Mouse (Mus musculus): Measurements from ENCODE around the gene Ttbk1. TPM values are rescaled to one million over a fixed set of nuclear protein-coding genes. Genes with fewer than 3 reads are reported as not detected.
A peak's percentile ranks its signal among the peaks of the same experiment; 100 is the strongest.

The Ttbk1 gene
- 0.02 and 0.06 TPM in 2 replicates for polyA plus RNA-seq (2015; fragmentation: Nextera tagmentation; extraction: Ambion mirVana)

DNA sequence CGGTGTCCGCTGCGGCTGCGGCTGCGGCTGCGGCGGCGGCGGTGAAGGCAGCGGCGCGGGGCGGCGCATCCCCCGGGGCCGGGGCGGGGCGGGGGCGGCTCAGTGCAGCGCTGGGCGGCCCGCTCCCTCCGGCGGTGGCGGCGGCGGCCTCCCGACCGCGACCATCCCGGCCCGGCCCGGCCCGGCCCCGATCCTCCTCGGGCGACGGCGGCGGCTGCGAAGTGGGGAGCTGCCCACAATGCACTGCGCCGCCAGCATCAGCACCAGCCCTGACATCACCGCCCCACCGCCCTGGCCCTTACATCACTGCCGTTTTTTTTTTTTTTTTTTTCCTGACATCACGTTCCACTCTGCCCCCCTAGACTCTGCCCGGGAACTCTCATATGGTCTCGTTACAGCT, at the start of gene Ttbk1:
Gene Ttbk1 (minus strand): TSS at position 245 of the 400 bp plus-strand sequence.
- WGBS = 0% methylated on average over 26 of the region's 49 CpGs
- H3K27me3 ChIP-seq = peaks cover 73% of the 10 kb centered on the region
- no peaks in the 10 kb centered on the region for H3K36me3 ChIP-seq
- H3K4me3 ChIP-seq = peak within 1 kb of the TSS; percentile 39
- H3K9ac ChIP-seq = 0 out of 2 replicates have a peak within 1 kb of the TSS, but pooled peaks have one; percentile 14
- H3K27ac ChIP-seq = no peak within 1 kb of the TSS
- no peaks in the 10 kb centered on the region for H3K9me3 ChIP-seq
- H3K4me1 ChIP-seq = peaks cover 15% of the 10 kb centered on the region
- no peak; the same call in 1 of the 2 replicates for ATAC-seq (ENCODE audit: insufficient number of reproducible peaks, low FRiP score, low TSS enrichment, low read depth)
- H3K4me2 ChIP-seq = peak within 1 kb of the TSS; percentile 66

DNA sequence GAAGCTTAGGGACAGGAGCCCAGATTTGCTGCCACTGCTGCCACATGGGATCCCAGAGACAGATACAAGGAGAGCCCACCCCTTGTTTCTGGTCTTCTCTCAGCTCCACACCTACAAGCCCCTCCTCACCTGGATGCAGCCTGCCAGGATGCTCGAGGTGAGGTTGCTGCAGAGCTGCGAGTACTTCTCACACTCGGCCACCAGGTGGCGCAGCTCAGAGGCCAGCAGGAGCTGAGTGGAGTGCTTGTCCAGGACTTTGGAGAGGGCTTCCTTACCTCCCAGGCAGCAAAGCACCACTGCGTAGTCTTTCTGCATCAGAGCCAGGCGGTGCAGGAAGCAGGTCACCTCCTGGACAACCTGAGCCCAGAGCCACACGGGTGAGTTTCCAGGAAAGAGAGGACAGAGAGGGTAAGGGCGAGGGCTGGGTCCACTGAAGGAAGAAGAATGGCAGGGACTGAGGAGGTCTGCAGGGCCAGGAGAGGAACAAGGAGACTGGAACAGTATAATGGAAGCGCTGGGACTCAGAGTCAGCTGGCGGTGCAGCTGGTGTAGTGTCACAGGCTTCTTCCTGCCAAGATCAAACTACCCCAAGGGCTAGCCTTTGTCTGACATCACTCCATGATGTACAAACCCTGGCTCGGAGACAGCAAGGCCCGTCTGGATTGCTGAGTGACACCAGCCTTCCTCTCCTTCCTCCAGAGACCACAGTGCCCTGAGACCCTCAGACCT, 38.3 kb upstream of the Ttbk1 start:
- Histone ChIP-seq H3K9me3 (no peaks in the 10 kb centered on the region), H3K9ac (no peak overlapping the region), H3K4me3 (no peak overlapping the region), H3K36me3 (peaks cover 39% of the 10 kb centered on the region), H3K27me3 (peaks cover 16% of the 10 kb centered on the region; the same call in 1 of the 2 replicates), H3K27ac (no peak overlapping the region), H3K4me2 (no peak overlapping the region), H3K4me1 (0 out of 2 replicates have a peak, but pooled peaks cover 2% of the 10 kb centered on the region)
- WGBS = 35% methylated on average over 12 of the region's 12 CpGs
- ATAC-seq (ENCODE audit: insufficient number of reproducible peaks, low FRiP score, low TSS enrichment, low read depth) = no peak

DNA sequence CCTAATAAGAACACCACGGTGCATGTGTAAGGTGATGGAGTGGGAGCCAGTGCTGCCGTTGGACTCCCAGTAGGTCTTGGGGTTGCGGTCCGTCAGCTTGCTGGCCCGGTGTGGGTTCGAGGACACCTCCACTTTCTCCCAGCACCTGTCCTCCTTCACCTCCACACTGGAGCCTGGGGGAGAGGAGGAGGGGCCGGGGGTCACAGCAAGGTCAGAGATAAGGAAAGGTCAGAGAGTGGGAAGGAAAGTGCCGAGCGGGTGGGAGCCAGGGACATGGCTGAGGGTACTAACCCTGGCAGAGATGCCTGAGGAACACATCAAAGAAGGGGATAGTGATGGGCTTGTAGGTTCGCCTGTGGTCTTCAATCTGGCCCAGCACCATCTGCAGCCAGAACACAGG, 37.6 kb upstream of the Ttbk1 start:
- ATAC-seq (ENCODE audit: insufficient number of reproducible peaks, low FRiP score, low TSS enrichment, low read depth) = no peak
- Histone ChIP-seq H3K9ac (no peak overlapping the region), H3K36me3 (peaks cover 39% of the 10 kb centered on the region), H3K9me3 (no peaks in the 10 kb centered on the region), H3K4me1 (0 out of 2 replicates have a peak, but pooled peaks cover 2% of the 10 kb centered on the region), H3K4me3 (no peak overlapping the region), H3K27me3 (peaks cover 17% of the 10 kb centered on the region; the same call in 1 of the 2 replicates), H3K27ac (no peak overlapping the region), H3K4me2 (no peak overlapping the region)
- WGBS = 79% methylated on average over 10 of the region's 10 CpGs

DNA sequence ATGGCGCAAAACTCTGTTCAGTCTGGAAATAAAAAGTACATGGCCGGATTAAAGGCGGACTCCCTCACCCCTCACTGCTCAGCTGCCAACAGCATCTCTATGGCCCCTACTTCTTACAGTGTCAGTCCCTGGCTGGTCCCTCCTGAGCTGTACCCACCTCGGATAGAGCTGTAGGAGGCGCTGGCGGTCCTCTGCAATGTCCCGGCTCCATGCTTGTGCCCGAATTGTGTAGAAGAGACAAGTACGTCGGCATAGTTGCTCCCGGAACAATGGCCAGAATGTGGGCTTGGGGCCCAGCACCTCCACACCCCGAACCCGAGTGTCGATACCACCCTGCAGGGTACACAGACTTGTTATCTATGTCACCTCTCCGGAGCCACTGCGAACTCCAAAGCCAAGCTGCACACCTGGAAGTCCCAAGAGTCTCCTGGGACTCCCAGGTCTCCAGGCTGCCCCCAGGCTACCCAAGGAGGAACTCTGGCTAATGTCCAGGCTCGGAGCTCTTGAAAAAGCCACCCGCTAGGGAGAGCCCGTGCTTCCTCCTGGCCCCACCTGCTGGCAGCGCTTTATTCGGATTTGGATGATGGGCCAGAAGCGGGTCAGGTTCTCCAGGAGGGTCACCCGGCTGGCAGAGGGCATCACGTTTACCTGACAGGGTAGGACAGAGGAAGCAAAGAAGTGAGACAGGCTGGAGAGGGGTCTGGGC, 34.6 kb upstream of the Ttbk1 start:
- H3K4me2 ChIP-seq = no peak overlapping the region
- H3K9me3 ChIP-seq = no peaks in the 10 kb centered on the region
- H3K4me3 ChIP-seq = no peak overlapping the region
- 0 out of 2 replicates have a peak, but pooled peaks cover 2% of the 10 kb centered on the region for H3K4me1 ChIP-seq
- ATAC-seq (ENCODE audit: insufficient number of reproducible peaks, low FRiP score, low TSS enrichment, low read depth) = no peak
- 39% methylated on average over 24 of the region's 24 CpGs for WGBS
- H3K36me3 ChIP-seq = peaks cover 31% of the 10 kb centered on the region; the same call in 1 of the 2 replicates
- H3K9ac ChIP-seq = no peak overlapping the region
- peaks cover 20% of the 10 kb centered on the region for H3K27me3 ChIP-seq
- H3K27ac ChIP-seq = no peak overlapping the region

DNA sequence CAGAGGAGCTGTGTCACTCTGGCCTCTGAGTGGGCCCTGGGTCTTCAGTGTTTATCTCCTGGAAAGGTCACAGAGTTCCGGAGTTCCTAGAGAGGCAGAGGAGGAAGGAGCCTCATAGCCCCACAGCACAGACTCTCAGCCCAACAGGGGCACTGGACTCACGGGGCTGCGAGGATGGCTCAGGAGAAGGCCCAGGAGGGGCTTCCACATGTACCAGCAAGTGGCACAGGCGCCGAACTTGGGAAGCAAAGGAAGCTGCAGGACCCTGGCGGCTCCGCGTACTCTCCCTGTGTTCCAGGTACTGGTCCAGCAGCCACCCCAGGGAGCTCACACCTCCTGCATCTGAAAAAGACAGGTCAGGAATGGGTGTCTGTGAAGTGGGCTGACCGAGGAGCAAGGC, 33.7 kb upstream of the Ttbk1 start:
- no peak for ATAC-seq (ENCODE audit: insufficient number of reproducible peaks, low FRiP score, low TSS enrichment, low read depth)
- WGBS = 75% methylated on average over 9 of the region's 9 CpGs
- no peaks in the 10 kb centered on the region for H3K9me3 ChIP-seq
- H3K4me1 ChIP-seq = 0 out of 2 replicates have a peak, but pooled peaks cover 2% of the 10 kb centered on the region
- no peak overlapping the region for H3K27ac ChIP-seq
- 0 out of 2 replicates have a peak overlapping the region, but pooled peaks have one; percentile 26 for H3K4me2 ChIP-seq
- H3K27me3 ChIP-seq = peaks cover 20% of the 10 kb centered on the region
- H3K4me3 ChIP-seq = peak overlapping the region; percentile 24; the same call in 1 of the 2 replicates
- 0 out of 2 replicates have a peak overlapping the region, but pooled peaks have one; percentile 11 for H3K9ac ChIP-seq
- H3K36me3 ChIP-seq = peaks cover 27% of the 10 kb centered on the region; the same call in 1 of the 2 replicates

DNA sequence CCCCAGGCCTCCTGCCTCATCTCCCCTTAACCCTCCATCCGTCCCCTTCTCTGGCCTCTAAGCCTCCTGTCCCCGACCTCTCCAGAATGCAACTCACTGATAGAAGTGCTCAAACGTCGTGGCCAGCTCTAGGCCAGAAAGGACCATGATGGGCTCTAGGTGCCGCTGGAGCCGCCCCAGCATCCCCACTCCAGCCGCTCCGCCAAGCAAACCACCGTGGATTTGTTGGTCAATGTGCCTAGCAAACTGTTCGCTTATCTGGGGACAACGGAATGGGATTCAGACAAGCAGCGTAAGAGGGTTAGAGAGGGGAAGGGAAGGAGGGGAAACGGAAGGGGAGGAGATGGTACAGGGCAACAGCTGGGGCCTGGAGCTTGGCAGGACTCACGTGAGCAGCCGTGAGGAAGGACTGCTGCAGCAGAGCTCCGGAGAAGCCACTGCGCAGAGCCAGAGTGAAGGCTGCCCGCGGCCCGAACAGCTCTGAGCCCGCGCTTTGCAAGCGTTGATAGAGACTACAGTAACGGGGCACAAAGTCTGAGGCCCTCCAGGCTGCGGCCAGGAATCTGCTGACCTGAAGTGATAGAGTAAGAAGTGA, 33.0 kb upstream of the Ttbk1 start:
- 0 out of 2 replicates have a peak, but pooled peaks cover 2% of the 10 kb centered on the region for H3K4me1 ChIP-seq
- H3K4me2 ChIP-seq = peak overlapping the region; percentile 26; the same call in 1 of the 2 replicates
- H3K9me3 ChIP-seq = no peaks in the 10 kb centered on the region
- H3K36me3 ChIP-seq = peaks cover 21% of the 10 kb centered on the region; the same call in 1 of the 2 replicates
- H3K27ac ChIP-seq = no peak overlapping the region
- H3K27me3 ChIP-seq = peaks cover 20% of the 10 kb centered on the region
- H3K4me3 ChIP-seq = peak overlapping the region; percentile 24
- H3K9ac ChIP-seq = no peak overlapping the region
- no peak for ATAC-seq (ENCODE audit: insufficient number of reproducible peaks, low FRiP score, low TSS enrichment, low read depth)
- WGBS = 39% methylated on average over 25 of the region's 25 CpGs

DNA sequence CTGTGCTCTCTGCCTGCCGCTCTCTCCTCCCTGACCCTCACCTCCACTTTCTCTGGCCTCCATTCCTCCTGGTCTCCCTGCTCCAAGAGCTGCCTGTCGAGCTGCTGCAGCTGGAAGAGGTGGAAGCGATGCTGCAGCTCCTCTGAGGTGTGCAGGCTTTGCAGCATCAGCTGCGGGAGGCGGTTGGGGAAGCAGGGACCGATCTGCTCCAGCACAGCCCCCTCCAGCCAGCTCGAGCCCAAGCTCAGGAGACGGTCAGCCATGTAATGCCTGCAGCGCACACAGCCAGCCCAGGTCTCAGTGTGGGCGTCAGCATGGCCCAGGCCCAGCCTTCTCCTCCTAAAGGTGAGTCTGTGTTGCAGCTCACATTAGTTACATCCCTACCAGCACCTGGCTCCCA, 32.5 kb upstream of the Ttbk1 start:
- Histone ChIP-seq H3K27me3 (peaks cover 20% of the 10 kb centered on the region), H3K9ac (no peak overlapping the region), H3K4me3 (peak overlapping the region; percentile 24), H3K27ac (no peak overlapping the region), H3K36me3 (peaks cover 18% of the 10 kb centered on the region; the same call in 1 of the 2 replicates), H3K4me1 (no peaks in the 10 kb centered on the region), H3K9me3 (no peaks in the 10 kb centered on the region), H3K4me2 (peak overlapping the region; percentile 26)
- 54% methylated on average over 10 of the region's 10 CpGs for WGBS
- ATAC-seq (ENCODE audit: insufficient number of reproducible peaks, low FRiP score, low TSS enrichment, low read depth) = no peak

DNA sequence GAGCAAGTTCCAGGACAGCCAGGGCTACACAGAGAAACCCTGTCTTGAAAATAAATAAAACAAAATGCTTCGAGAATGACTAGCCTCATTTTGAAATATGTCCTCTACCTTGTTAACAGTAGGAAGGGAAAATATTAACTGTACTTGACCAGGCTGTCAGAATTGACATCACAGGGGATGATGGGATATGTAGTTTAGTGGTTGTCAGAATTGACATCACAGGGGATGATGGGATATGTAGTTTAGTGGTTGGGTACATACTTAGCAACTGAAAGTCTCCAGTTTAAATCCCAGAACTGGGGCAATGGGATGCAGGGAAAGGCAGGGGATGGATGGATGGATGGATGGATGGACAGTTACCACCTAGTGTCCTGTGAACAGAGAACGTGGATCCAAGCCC, 25.9 kb upstream of the Ttbk1 start:
- Histone ChIP-seq H3K36me3 (peaks cover 9% of the 10 kb centered on the region; the same call in 1 of the 2 replicates), H3K9me3 (no peaks in the 10 kb centered on the region), H3K27ac (no peak overlapping the region), H3K4me1 (no peaks in the 10 kb centered on the region), H3K9ac (no peak overlapping the region), H3K4me3 (no peak overlapping the region), H3K4me2 (no peak overlapping the region), H3K27me3 (no peaks in the 10 kb centered on the region)
- WGBS = 61% methylated on average over 2 of the region's 2 CpGs
- ATAC-seq (ENCODE audit: insufficient number of reproducible peaks, low FRiP score, low TSS enrichment, low read depth) = no peak

DNA sequence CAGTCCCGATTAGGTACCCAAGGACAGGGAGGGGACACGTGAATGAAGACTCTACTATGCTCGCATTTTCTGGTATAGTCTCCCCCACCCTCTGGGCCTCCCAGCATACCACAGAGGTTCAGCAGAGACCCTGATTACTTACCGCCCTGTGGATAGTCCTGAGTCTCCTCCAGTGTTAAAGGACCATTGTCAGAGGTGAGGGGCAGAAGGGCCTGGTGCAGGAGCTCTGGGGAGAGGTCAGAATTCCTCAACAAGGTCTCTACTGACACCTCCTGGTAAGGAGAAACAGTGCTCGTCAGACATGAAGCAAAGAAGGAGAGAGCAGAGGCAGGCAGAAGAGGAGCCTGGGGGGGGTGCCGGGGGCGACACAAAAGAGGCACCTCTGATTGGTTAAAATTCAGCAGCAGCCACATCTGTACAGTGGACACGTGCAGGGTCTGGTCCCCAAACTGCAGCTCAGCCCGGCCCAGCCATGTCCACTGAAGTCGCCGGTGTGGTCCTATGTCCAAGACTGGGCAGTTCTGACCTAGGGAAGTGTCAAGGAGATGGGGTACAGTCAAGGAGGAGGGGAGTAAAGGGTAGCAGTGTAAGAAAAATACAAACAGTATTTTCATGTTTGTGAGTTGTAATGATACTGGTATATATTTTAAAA, 23.7 kb upstream of the Ttbk1 start:
- 47% methylated on average over 11 of the region's 11 CpGs for WGBS
- 0 out of 2 replicates have a peak, but pooled peaks have one; percentile 32 for ATAC-seq (ENCODE audit: insufficient number of reproducible peaks, low FRiP score, low TSS enrichment, low read depth)
- Histone ChIP-seq H3K4me1 (no peaks in the 10 kb centered on the region), H3K27me3 (no peaks in the 10 kb centered on the region), H3K9me3 (no peaks in the 10 kb centered on the region), H3K36me3 (peaks cover 5% of the 10 kb centered on the region; the same call in 1 of the 2 replicates), H3K9ac (no peak overlapping the region), H3K27ac (no peak overlapping the region), H3K4me3 (no peak overlapping the region), H3K4me2 (no peak overlapping the region)

DNA sequence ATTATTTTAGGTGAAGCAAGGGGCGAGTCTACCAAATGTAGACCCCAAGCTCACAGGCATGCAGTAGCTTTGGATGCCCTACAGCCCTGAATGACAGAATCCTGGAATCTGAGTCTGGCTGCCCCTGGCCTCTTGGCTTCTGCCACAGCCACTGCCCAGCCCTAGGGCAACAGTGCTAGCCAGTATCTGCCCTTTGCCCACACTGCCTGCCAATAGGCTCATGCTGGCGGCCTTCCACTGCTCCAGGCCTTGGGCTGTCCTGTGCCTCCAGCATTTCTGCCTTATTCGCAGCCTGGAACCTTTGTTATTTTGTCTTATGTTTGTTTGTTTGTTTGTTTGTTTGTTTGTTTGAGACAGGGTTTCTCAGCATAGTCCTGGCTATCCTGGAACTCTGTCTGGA, 18.1 kb upstream of the Ttbk1 start:
- H3K9ac ChIP-seq = no peak overlapping the region
- no peak overlapping the region for H3K27ac ChIP-seq
- H3K27me3 ChIP-seq = no peaks in the 10 kb centered on the region
- H3K9me3 ChIP-seq = no peaks in the 10 kb centered on the region
- no peak for ATAC-seq (ENCODE audit: insufficient number of reproducible peaks, low FRiP score, low TSS enrichment, low read depth)
- H3K4me1 ChIP-seq = no peaks in the 10 kb centered on the region
- H3K36me3 ChIP-seq = peaks cover 14% of the 10 kb centered on the region
- 85% methylated on average over 3 of the region's 3 CpGs for whole genome bisulfite sequencing
- H3K4me3 ChIP-seq = no peak overlapping the region
- H3K4me2 ChIP-seq = no peak overlapping the region

Data from limb, embryonic 15.5 days (tissue).